Mouse (Mus musculus): ENCODE measurements at regions not wholly inside any gene's neighbourhood (a gene's known extent, or its start where the extent isn't known, plus 50 kb on each side); places are given as distances from the start of the nearest gene placed in this dataset.

DNA sequence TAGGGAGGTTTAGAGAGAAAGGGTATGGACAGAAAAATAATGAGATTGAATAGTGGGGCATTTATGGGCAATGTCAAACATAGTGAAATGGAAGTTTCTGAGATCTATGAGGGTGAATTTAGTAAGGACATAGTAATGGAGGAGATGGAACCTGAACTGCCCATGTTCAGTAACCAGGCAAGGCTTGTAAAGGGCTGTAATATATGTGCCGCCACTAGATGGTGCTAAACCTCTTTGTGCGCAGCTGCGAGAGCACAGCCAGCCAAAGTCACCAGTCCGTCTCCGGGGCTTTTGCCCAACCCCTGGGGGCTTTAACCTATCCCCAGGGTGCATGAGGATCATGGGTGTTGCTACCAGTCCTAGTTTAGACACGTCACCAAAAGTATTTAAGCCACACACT lies 77.7 kb upstream of the Vmn2r25 start:
- peak; percentile 64 for DNase-seq (ENCODE audit: low spot score)

DNA sequence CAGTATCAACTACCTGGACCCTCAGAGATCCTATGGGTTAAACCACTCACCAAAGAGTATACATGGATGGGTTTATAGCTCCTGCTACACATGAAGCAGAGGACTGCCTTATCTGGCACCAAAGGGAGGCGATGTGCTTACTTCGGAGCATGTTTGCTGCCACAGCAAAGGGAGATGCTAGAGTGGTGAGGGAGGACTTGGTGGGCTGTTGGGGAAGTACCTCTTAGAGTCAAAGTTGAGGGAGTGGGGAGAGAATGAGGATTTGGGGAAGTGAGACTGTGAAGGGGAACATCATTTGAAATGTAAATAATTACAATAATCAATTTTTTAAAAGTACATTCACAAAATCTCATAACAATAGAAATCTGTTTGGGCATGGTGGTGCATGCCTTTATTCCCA lies 84.7 kb upstream of the Vmn2r25 start:
- no peak for DNase-seq (ENCODE audit: low spot score)

DNA sequence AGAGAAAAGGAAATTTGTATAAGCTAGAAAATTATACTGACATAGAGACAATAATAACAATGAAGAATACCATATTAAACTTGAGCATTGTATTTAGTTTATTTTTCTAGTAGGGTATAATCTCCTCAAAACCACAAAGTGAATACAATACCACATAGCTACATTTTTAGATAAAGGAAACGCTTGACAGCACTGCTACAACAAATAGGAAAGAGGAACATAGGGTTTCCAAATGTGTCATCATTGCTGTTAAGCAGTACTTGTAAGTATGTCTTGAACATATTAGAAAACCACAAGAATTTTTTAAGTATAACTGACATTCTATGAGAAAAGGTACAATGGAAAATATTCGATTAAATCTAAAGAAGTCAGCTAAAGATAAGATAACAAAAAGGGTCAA lies 63.0 kb upstream of the Vmn2r26 start:
- DNase-seq (ENCODE audit: low spot score), result no peak

DNA sequence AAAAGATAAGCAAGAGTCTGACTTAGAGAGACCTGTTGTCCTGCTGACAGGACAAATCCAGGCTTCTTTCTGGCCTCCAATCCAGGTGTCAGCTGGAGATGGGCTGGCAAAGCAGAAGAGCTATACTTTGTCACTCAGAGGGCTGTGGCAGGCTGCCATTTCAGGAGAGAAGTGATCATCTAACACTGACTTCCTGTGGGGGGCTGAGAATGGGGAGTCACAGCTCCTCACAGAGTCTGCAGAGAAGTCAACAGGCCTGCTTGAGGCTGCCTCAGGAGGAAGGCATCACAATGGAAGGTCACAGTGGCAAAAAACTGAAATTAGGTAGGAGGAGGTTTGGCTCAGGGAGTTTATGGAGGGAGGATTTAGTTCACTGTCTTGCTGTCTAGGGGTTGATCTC lies 53.2 kb upstream of the Vmn2r26 start:
- no peak for DNase-seq (ENCODE audit: low spot score)
